ENCODE assay signal across 21 mouse cellular contexts in genomic region chr16:84795337-84795736, GRCm38 (mm10). TPM values are rescaled to one million over a fixed set of nuclear protein-coding genes. Genes with fewer than 3 reads are reported as not detected.
A peak's percentile ranks its signal among the peaks of the same experiment; 100 is the strongest.
DNase-seq lines count a peak whose midpoint lies in the region; ATAC-seq and TF ChIP-seq lines count a peak whose summit lies in the region.
"Had no signal": no experiment of that assay in that cellular context is flagged by ENCODE, and none has a peak within 500 bp of the region (broad histone marks: within the 10 kb centered on the region; RNA-seq: fewer than 3 reads in every experiment).

No protein-coding gene starts in this region.

- no peak overlapping the region for H3K27ac ChIP-seq in heart, adult 2 months
- no peak overlapping the region for H3K27ac ChIP-seq in liver, embryonic 14.5 days
- no peak overlapping the region for H3K27ac ChIP-seq in liver, embryonic 11.5 days (ENCODE audit: low read depth, low read length)
- no peak overlapping the region for H3K27ac ChIP-seq in midbrain, postnatal 0 days (ENCODE audit: low read depth, low read length)
- no peak overlapping the region for H3K27ac ChIP-seq in midbrain, embryonic 10.5 days (replicated peaks)
- H3K27ac ChIP-seq: embryonic facial prominence, embryonic 10.5 days; forebrain, embryonic 15.5 days; hindbrain, embryonic 15.5 days; limb, embryonic 13.5 days; midbrain, embryonic 13.5 days; neural tube, embryonic 12.5 days had no signal

- TF ChIP-seq EP300 in heart, adult 2 months (IDR thresholded peaks at IDR 0.05; ENCODE audit: insufficient read depth, low read depth, low read length) = no peak
- no peak for TF ChIP-seq EP300 in liver, embryonic 14.5 days (IDR thresholded peaks at IDR 0.05; ENCODE audit: low read depth)

- peaks cover 5% of the 10 kb centered on the region for H3K4me1 ChIP-seq in heart, adult 2 months (ENCODE audit: control insufficient read depth, insufficient read depth, low read length)
- no peaks in the 10 kb centered on the region for H3K4me1 ChIP-seq in liver, embryonic 14.5 days (replicated peaks; ENCODE audit: control insufficient read depth in 2 of 2, insufficient read depth in 2 of 2, low read length in 1 of 2)
- H3K4me1 ChIP-seq in liver, embryonic 11.5 days (replicated peaks; ENCODE audit: control insufficient read depth, insufficient read depth, low read length) = no peaks in the 10 kb centered on the region
- no peaks in the 10 kb centered on the region for H3K4me1 ChIP-seq in midbrain, postnatal 0 days (ENCODE audit: insufficient read depth, low read length)
- H3K4me1 ChIP-seq in midbrain, embryonic 10.5 days = no peaks in the 10 kb centered on the region
- H3K4me1 ChIP-seq: embryonic facial prominence, embryonic 10.5 days; forebrain, embryonic 15.5 days; hindbrain, embryonic 15.5 days; limb, embryonic 13.5 days; midbrain, embryonic 13.5 days; neural tube, embryonic 12.5 days had no signal

- peaks cover 29% of the 10 kb centered on the region for H3K36me3 ChIP-seq in heart, adult 2 months (ENCODE audit: control insufficient read depth, insufficient read depth, low read length)
- H3K36me3 ChIP-seq in liver, embryonic 14.5 days (replicated peaks; ENCODE audit: control insufficient read depth, insufficient read depth, low read depth) = no peaks in the 10 kb centered on the region
- no peaks in the 10 kb centered on the region for H3K36me3 ChIP-seq in liver, embryonic 11.5 days (ENCODE audit: control insufficient read depth, insufficient read depth, low read length)
- H3K36me3 ChIP-seq in midbrain, postnatal 0 days (ENCODE audit: insufficient read depth, low read length) = no peaks in the 10 kb centered on the region
- peaks cover 20% of the 10 kb centered on the region for H3K36me3 ChIP-seq in midbrain, embryonic 10.5 days
- H3K36me3 ChIP-seq: forebrain, embryonic 15.5 days; hindbrain, embryonic 15.5 days; limb, embryonic 13.5 days had no signal

- 41% methylated on average over 3 of the region's 3 CpGs for WGBS in heart, adult 2 months
- WGBS in liver, embryonic 14.5 days (ENCODE audit: insufficient replicate concordance) = 41% methylated on average over 3 of the region's 3 CpGs
- WGBS in liver, embryonic 11.5 days = 54% methylated on average over 3 of the region's 3 CpGs
- WGBS in midbrain, postnatal 0 days = 77% methylated on average over 3 of the region's 3 CpGs
- 82% methylated on average over 3 of the region's 3 CpGs for WGBS in midbrain, embryonic 10.5 days

- no peak overlapping the region for H3K4me3 ChIP-seq in heart, adult 2 months
- H3K4me3 ChIP-seq in liver, embryonic 14.5 days (ENCODE audit: insufficient read depth in 1 of 2, low read depth in 2 of 2, low read length in 2 of 2) = no peak overlapping the region
- no peak overlapping the region for H3K4me3 ChIP-seq in liver, embryonic 11.5 days (ENCODE audit: low read depth, low read length)
- H3K4me3 ChIP-seq in midbrain, postnatal 0 days (ENCODE audit: low read depth, low read length) = no peak overlapping the region
- H3K4me3 ChIP-seq in midbrain, embryonic 10.5 days = no peak overlapping the region
- H3K4me3 ChIP-seq: embryonic facial prominence, embryonic 10.5 days; forebrain, embryonic 15.5 days; hindbrain, embryonic 15.5 days; limb, embryonic 13.5 days; midbrain, embryonic 13.5 days; neural tube, embryonic 12.5 days had no signal

- ATAC-seq in liver, embryonic 14.5 days (ENCODE audit: insufficient read depth) = no peak
- ATAC-seq in liver, embryonic 11.5 days (replicated peaks; ENCODE audit: low FRiP score) = no peak
- no peak for ATAC-seq in midbrain, postnatal 0 days (ENCODE audit: low FRiP score)
- ATAC-seq: forebrain, embryonic 15.5 days; midbrain, embryonic 13.5 days had no signal

- TF ChIP-seq CTCF in heart, adult 2 months (IDR thresholded peaks at IDR 0.05) = peak; percentile 33
- TF ChIP-seq CTCF in liver, embryonic 14.5 days (IDR thresholded peaks at IDR 0.05; ENCODE audit: low read depth) = 0 out of 2 replicates have a peak, but pooled peaks have one; percentile 5
- 0 out of 2 replicates have a peak, but pooled peaks have one; percentile 14 for TF ChIP-seq CTCF in midbrain, postnatal 0 days (IDR thresholded peaks at IDR 0.05)

- intact Hi-C loops in heart, adult 2 months (cut with DNase I) = no loop called here
- intact Hi-C loops in heart, postnatal 10 days (cut with DNase I) = no loop called here

- H3K79me2 ChIP-seq in heart, adult 2 months (replicated peaks; ENCODE audit: control insufficient read depth, insufficient read depth, low read length) = peaks cover 3% of the 10 kb centered on the region; the same call in 1 of the 2 replicates

- H3K9ac ChIP-seq in heart, adult 2 months (ENCODE audit: low read depth, low read length) = no peak overlapping the region
- H3K9ac ChIP-seq in liver, embryonic 14.5 days (replicated peaks) = no peak overlapping the region
- H3K9ac ChIP-seq in liver, embryonic 11.5 days (ENCODE audit: low read depth, low read length) = no peak overlapping the region
- H3K9ac ChIP-seq in midbrain, postnatal 0 days (replicated peaks; ENCODE audit: low read length, poor library complexity, severe bottlenecking) = no peak overlapping the region
- H3K9ac ChIP-seq: forebrain, embryonic 15.5 days; hindbrain, embryonic 15.5 days; limb, embryonic 13.5 days; midbrain, embryonic 13.5 days; neural tube, embryonic 12.5 days had no signal

- no peak for TF ChIP-seq POLR2A in heart, adult 2 months (IDR thresholded peaks at IDR 0.05; ENCODE audit: insufficient read depth, low read depth, low read length)

- no peaks in the 10 kb centered on the region for H3K27me3 ChIP-seq in heart, adult 2 months (ENCODE audit: control insufficient read depth, insufficient read depth, low read length)
- H3K27me3 ChIP-seq in liver, embryonic 14.5 days (ENCODE audit: control insufficient read depth, insufficient read depth, low read length) = no peaks in the 10 kb centered on the region
- no peaks in the 10 kb centered on the region for H3K27me3 ChIP-seq in liver, embryonic 11.5 days (replicated peaks; ENCODE audit: control insufficient read depth, insufficient read depth, low read length)
- H3K27me3 ChIP-seq in midbrain, postnatal 0 days (ENCODE audit: insufficient read depth, low read length) = no peaks in the 10 kb centered on the region
- H3K27me3 ChIP-seq in midbrain, embryonic 10.5 days (ENCODE audit: low read depth, poor library complexity, severe bottlenecking) = no peaks in the 10 kb centered on the region
- H3K27me3 ChIP-seq: forebrain, embryonic 15.5 days; hindbrain, embryonic 15.5 days; limb, embryonic 13.5 days; midbrain, embryonic 13.5 days; neural tube, embryonic 12.5 days had no signal

- no peak overlapping the region for H3K4me2 ChIP-seq in liver, embryonic 14.5 days (ENCODE audit: low read depth)
- no peak overlapping the region for H3K4me2 ChIP-seq in liver, embryonic 11.5 days
- no peak overlapping the region for H3K4me2 ChIP-seq in midbrain, postnatal 0 days (ENCODE audit: low read depth, low read length, poor library complexity, severe bottlenecking)
- H3K4me2 ChIP-seq: forebrain, embryonic 15.5 days; hindbrain, embryonic 15.5 days; limb, embryonic 13.5 days; midbrain, embryonic 13.5 days; neural tube, embryonic 12.5 days had no signal

- H3K9me3 ChIP-seq in liver, embryonic 14.5 days (ENCODE audit: control insufficient read depth, low read length) = no peaks in the 10 kb centered on the region
- H3K9me3 ChIP-seq in liver, embryonic 11.5 days (ENCODE audit: control insufficient read depth, low read length) = no peaks in the 10 kb centered on the region
- no peaks in the 10 kb centered on the region for H3K9me3 ChIP-seq in midbrain, postnatal 0 days (ENCODE audit: low read length)
- 0 out of 2 replicates have a peak, but pooled peaks cover 6% of the 10 kb centered on the region for H3K9me3 ChIP-seq in midbrain, embryonic 10.5 days (replicated peaks)
- H3K9me3 ChIP-seq: embryonic facial prominence, embryonic 10.5 days; forebrain, embryonic 15.5 days; hindbrain, embryonic 15.5 days; midbrain, embryonic 13.5 days; neural tube, embryonic 12.5 days had no signal

- DNase-seq in heart, adult 2 months = no peak
- DNase-seq in heart, postnatal 10 days = no peak
- no peak for DNase-seq in liver, embryonic 14.5 days (ENCODE audit: low read depth in 3 of 3, low spot score in 3 of 3)
- no peak for DNase-seq in liver, embryonic 11.5 days (ENCODE audit: low spot score)
- DNase-seq in midbrain, postnatal 0 days (ENCODE audit: low spot score) = no peak
- DNase-seq in midbrain, embryonic 10.5 days (ENCODE audit: low spot score) = no peak
- DNase-seq in cerebellum, postnatal 36 days = no peak
- DNase-seq: adrenal gland, postnatal 14 days; cerebellum, adult 9-11 months; gastrocnemius, postnatal 10 days; kidney, postnatal 36 days; layer of hippocampus, adult 9-11 months; lung, adult 18-20 months; right cerebral cortex, postnatal 25 days; spleen, adult 18-20 months had no signal

RNA-seq across cellular contexts. Expression of gene Jam2, which starts 21.4 kb away (rescaled TPM):
- 10 to 100 TPM; 77.9 to 81.0 TPM for total RNA-seq in heart, adult 2 months (2021)
- polyA plus RNA-seq in heart, adult 2 months (2012; rRNA removed) = 55.4 and 91.2 TPM in 2 replicates
- total RNA-seq in heart, postnatal 10 days (2021) = 10 to 100 TPM; 56.7 to 69.4 TPM
- 0.62 and 0.87 TPM in 2 replicates for polyA plus RNA-seq in liver, embryonic 14.5 days (2012; rRNA removed)
- 1.4 and 1.7 TPM in 2 replicates for polyA plus RNA-seq in liver, embryonic 14.5 days (2014; fragmentation: Nextera tagmentation; extraction: Ambion mirVana)
- 1.4 and 1.7 TPM in 2 replicates for polyA plus RNA-seq in liver, embryonic 11.5 days (2014; fragmentation: Nextera tagmentation; extraction: Ambion mirVana)
- total RNA-seq in midbrain, postnatal 0 days (2014; rRNA removed) = 26.8 and 29.3 TPM in 2 replicates
- polyA plus RNA-seq in midbrain, postnatal 0 days (2015; fragmentation: Nextera tagmentation; extraction: Ambion mirVana) = 20.8 and 21.8 TPM in 2 replicates
- polyA plus RNA-seq in midbrain, embryonic 10.5 days (2016; fragmentation: Nextera tagmentation; extraction: Ambion mirVana) = 53.0 and 67.8 TPM in 2 replicates

RNA-seq across cellular contexts. Expression of gene Gabpa, which starts 39.4 kb away (rescaled TPM):
- total RNA-seq in heart, adult 2 months (2021) = 10 to 100 TPM; 41.3 to 42.6 TPM
- polyA plus RNA-seq in heart, adult 2 months (2012; rRNA removed) = 10.4 and 22.1 TPM in 2 replicates
- total RNA-seq in heart, postnatal 10 days (2021) = 10 to 100 TPM; 48.8 to 51.9 TPM
- polyA plus RNA-seq in liver, embryonic 14.5 days (2012; rRNA removed) = 7.1 and 11.2 TPM in 2 replicates
- polyA plus RNA-seq in liver, embryonic 14.5 days (2014; fragmentation: Nextera tagmentation; extraction: Ambion mirVana) = 15.5 and 18.2 TPM in 2 replicates
- 37.5 and 40.9 TPM in 2 replicates for polyA plus RNA-seq in liver, embryonic 11.5 days (2014; fragmentation: Nextera tagmentation; extraction: Ambion mirVana)
- total RNA-seq in midbrain, postnatal 0 days (2014; rRNA removed) = 17.9 and 22.6 TPM in 2 replicates
- polyA plus RNA-seq in midbrain, postnatal 0 days (2015; fragmentation: Nextera tagmentation; extraction: Ambion mirVana) = 7.8 and 8.5 TPM in 2 replicates
- 35.5 and 37.5 TPM in 2 replicates for polyA plus RNA-seq in midbrain, embryonic 10.5 days (2016; fragmentation: Nextera tagmentation; extraction: Ambion mirVana)

RNA-seq across cellular contexts. Expression of gene Atp5j, which starts 40.1 kb away (rescaled TPM):
- total RNA-seq in heart, adult 2 months (2021) = 1,000 to 10,000 TPM; 1,617 to 1,909 TPM
- 665 and 1,027 TPM in 2 replicates for polyA plus RNA-seq in heart, adult 2 months (2012; rRNA removed)
- total RNA-seq in heart, postnatal 10 days (2021) = 1,000 to 10,000 TPM; 1,523 to 1,629 TPM
- polyA plus RNA-seq in liver, embryonic 14.5 days (2012; rRNA removed) = 107 and 155 TPM in 2 replicates
- polyA plus RNA-seq in liver, embryonic 14.5 days (2014; fragmentation: Nextera tagmentation; extraction: Ambion mirVana) = 586 and 628 TPM in 2 replicates
- 814 and 841 TPM in 2 replicates for polyA plus RNA-seq in liver, embryonic 11.5 days (2014; fragmentation: Nextera tagmentation; extraction: Ambion mirVana)
- 124 and 125 TPM in 2 replicates for total RNA-seq in midbrain, postnatal 0 days (2014; rRNA removed)
- polyA plus RNA-seq in midbrain, postnatal 0 days (2015; fragmentation: Nextera tagmentation; extraction: Ambion mirVana) = 880 and 907 TPM in 2 replicates
- 818 and 827 TPM in 2 replicates for polyA plus RNA-seq in midbrain, embryonic 10.5 days (2016; fragmentation: Nextera tagmentation; extraction: Ambion mirVana)

RNA-seq across cellular contexts. Expression of gene Mrpl39, which starts 59.8 kb away (rescaled TPM):
- total RNA-seq in heart, adult 2 months (2021) = 10 to 100 TPM; 37.7 to 42.4 TPM
- 24.0 and 34.8 TPM in 2 replicates for polyA plus RNA-seq in heart, adult 2 months (2012; rRNA removed)
- 10 to 100 TPM; 35.5 to 37.9 TPM for total RNA-seq in heart, postnatal 10 days (2021)
- 9.2 and 19.5 TPM in 2 replicates for polyA plus RNA-seq in liver, embryonic 14.5 days (2012; rRNA removed)
- 26.3 and 28.1 TPM in 2 replicates for polyA plus RNA-seq in liver, embryonic 14.5 days (2014; fragmentation: Nextera tagmentation; extraction: Ambion mirVana)
- polyA plus RNA-seq in liver, embryonic 11.5 days (2014; fragmentation: Nextera tagmentation; extraction: Ambion mirVana) = 49.3 and 50.3 TPM in 2 replicates
- total RNA-seq in midbrain, postnatal 0 days (2014; rRNA removed) = 25.7 and 43.2 TPM in 2 replicates
- polyA plus RNA-seq in midbrain, postnatal 0 days (2015; fragmentation: Nextera tagmentation; extraction: Ambion mirVana) = 33.8 and 34.3 TPM in 2 replicates
- 58.6 and 62.4 TPM in 2 replicates for polyA plus RNA-seq in midbrain, embryonic 10.5 days (2016; fragmentation: Nextera tagmentation; extraction: Ambion mirVana)
